Mouse (Mus musculus): Measurements from ENCODE around the gene Wbp1l. TPM values are rescaled to one million over a fixed set of nuclear protein-coding genes. Genes with fewer than 3 reads are reported as not detected.
"Not testable (repeated sequence)": the region's sequence is repeated elsewhere in the genome, so short reads cannot be mapped to it uniquely, and the experiment has no call there.

The Wbp1l gene
- total RNA-seq (2021), result 10 to 100 TPM; 48.5 to 54.4 TPM

GRCm38 (mm10) chr19:46598720-46599252 is at the start of gene Wbp1l:
TSS of gene Wbp1l (plus strand) at chr19:46599084.
- peak; percentile 98 for DNase-seq (ENCODE audit: low spot score)
- intact Hi-C loops (cut with DNase I), result no loop called here

DNA sequence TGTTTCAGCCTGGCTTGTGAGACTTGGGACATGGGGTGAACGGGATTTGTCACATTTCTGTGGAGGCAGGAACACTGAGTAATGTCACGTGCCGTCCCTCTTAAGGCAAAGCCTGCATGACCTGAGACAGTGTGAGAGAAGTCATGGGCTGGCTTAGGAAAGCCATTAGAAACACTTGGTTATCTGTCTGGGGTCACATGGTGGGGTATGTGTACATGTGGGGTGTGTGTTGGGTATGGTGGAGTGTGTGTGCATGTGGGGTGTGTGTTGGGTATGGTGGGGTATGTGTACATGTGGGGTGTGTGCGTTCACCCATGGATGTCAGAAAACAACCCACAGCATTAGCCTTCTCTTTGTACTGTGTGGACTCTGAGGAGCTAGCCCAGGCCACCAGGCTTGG is 48.5 kb upstream of the Wbp1l start:
- intact Hi-C loops (cut with DNase I), result no loop called here
- no peak for DNase-seq (ENCODE audit: low spot score)

DNA sequence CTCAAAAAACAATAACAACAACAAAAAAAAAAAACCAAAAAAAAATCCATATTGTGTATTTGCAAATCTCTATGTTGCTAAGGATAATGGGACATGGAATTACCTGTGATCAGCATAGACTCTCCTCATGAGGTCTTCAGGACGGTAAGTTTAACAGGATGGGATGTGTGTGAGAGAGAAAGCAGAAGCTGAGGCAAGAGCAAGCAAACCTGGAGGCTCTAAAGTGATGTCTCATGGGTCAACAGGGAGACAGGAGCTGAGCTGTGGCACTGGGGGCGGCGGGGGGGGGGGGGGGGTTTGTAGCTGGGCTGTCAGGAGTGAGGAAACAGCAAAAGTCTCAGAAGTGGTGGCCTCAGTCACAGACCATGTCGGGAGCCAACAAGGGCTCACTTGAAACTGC is 46.4 kb upstream of the Wbp1l start:
- DNase-seq (ENCODE audit: low spot score), result no peak
- intact Hi-C loops (cut with DNase I), result no loop called here

GRCm38 (mm10) chr19:46553541-46553955 is 45.3 kb upstream of the Wbp1l start:
- DNase-seq (ENCODE audit: low spot score), result no peak
- intact Hi-C loops (cut with DNase I), result no loop called here

DNA sequence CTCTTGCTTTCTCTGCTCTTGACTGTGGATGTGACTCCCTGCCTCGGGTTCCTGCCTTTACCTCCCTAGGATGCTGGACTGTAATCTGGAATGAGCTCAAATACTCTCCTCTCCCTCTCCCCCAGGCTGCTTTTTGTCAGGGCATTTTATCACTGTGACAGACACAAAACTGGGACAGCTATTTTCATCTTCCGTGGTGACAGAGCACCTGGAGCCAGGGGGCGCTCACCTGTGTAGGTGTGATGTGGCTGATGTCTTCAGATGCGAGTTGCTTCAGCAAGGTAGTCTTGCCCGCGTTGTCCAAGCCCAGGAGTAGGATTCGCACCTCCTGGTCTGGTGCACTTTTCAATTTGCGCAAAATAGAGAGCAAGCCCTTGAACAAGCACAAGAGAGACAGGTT is 40.9 kb upstream of the Wbp1l start:
- no peak for DNase-seq (ENCODE audit: low spot score)
- intact Hi-C loops (cut with DNase I), result no loop called here

GRCm38 (mm10) chr19:46558631-46559030 is 40.3 kb upstream of the Wbp1l start:
- no peak for DNase-seq (ENCODE audit: low spot score)
- intact Hi-C loops (cut with DNase I), result no loop called here

DNA sequence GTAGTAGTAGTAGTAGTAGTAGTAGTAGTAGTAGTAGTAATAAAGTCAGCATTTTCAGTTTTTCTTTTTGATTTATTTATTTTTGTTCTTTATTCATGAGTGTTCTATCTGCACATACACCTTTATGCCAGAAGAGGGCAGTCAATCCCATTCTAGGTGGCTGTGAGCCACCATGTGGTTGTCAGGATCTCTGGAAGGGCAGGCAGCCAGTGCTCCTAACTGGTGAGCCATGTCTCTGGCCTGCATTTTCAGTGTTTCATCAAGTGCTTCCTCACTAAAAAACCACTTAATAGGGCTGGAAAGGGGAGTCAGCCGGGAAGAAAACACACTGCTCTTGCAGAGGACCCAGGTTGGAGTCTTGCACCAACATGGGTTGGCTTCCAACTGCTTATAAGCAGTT is 36.8 kb upstream of the Wbp1l start:
- DNase-seq (ENCODE audit: low spot score), result peak; percentile 32
- intact Hi-C loops (cut with DNase I), result loop anchor here (5.0 kb wide), 1 partner anchor 165 kb away; the partner anchor contains the start of genes Actr1a and Sufu

DNA sequence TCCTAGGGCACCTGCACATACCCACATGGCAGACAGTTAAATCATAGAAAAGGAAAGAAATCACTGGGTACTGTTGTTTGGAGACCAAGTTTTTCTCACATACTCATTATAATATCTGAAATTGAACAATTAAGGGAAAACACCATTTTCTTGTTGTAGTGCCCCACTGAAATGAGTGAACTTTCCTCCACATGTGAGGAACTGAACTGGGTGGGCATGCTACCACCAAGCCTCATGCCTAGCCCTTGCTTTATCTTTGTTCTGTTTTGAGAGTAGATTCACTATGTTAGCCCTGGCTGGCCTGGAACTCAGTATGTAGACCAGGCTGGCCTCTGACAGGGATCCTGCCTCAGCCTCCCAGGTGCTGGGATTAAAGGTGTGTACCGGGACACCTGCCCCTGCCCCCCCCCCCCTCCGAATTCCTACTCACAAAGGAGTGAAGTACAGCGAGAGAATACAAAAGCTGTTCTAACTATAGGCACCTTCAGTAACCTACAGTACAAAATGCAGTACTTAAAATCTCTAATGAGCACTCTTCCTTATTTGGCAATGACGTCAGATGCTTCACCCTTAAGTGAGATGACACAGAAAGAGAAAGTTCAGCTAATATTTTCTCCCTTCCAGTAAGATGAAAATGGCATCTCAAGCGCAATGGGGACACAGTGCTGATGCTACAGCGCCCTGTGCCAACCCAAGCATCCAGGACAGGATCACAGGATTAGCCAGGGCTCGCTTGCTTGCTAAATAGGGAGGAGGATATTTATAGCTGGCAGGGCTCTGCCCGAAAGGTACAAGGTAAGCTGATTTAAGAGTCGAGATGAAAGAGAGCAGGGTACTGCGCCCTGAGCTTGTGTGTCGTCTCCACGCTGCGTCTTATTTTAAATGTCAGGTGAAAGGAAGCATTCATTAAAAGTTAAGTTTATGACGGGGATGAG is 36.0 kb upstream of the Wbp1l start:
- intact Hi-C loops (cut with DNase I), result loop anchor here (5.0 kb wide), 1 partner anchor 166 kb away; the partner anchor contains the start of genes Actr1a and Sufu
- no peak for DNase-seq (ENCODE audit: low spot score)

- intact Hi-C loops (cut with DNase I), result loop anchor here (5.0 kb wide), 1 partner anchor 166 kb away; the partner anchor contains the start of genes Actr1a and Sufu
Observed at GRCm38 (mm10) chr19:46563603-46564002, 35.3 kb upstream of the Wbp1l start.

DNA sequence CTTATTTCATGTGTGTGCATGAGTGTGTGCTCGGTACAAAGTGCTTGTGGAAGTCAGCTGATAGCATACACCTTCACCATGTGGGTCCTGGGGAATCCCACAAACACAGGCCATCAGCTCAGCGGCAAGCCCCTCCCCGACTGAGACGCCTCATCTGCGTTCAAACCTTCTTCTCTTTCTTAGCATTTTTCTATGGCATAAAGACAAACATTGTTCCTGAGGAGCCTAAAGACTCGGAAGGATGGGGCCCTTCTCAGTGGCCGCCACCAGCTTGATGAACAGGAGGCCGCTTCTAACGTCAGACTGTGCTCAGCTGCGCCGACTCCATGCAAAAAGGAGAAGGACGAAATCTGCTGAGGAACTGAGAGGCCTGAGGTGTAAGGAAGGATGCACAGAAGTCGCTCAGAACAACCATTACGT is 34.8 kb upstream of the Wbp1l start:
- intact Hi-C loops (cut with DNase I), result loop anchor here (5.0 kb wide), 1 partner anchor 167 kb away; the partner anchor contains the start of genes Actr1a and Sufu
- DNase-seq (ENCODE audit: low spot score), result no peak

More at GRCm38 (mm10) chr19:46563603-46564002, 35.3 kb upstream of the Wbp1l start:
- DNase-seq (ENCODE audit: low spot score), result no peak

GRCm38 (mm10) chr19:46571211-46571877 is 27.5 kb upstream of the Wbp1l start:
- DNase-seq (ENCODE audit: low spot score); intact Hi-C loops (cut with DNase I): not testable (repeated sequence)

DNA sequence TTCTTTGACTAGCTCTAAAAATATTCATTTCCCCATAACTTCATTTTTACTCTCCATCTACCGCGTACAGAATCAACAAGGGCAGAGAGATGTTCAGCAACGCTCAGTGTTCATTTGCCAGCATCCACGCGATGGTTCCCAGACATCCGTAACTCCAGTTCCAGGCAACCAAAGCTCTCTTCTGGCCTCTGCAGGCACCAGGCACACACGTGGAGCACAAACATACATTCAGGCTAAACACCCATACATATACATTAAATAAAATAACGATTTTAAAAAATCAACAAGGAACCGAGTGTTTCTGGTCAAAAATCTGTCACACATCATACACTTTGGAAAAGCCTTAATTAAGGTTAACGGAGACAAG is 27.0 kb upstream of the Wbp1l start:
- intact Hi-C loops (cut with DNase I), result no loop called here
- no peak for DNase-seq (ENCODE audit: low spot score)

- intact Hi-C loops (cut with DNase I), result no loop called here
- no peak for DNase-seq (ENCODE audit: low spot score)
Observed at GRCm38 (mm10) chr19:46572548-46572947, 26.3 kb upstream of the Wbp1l start.

GRCm38 (mm10) chr19:46572951-46573937 is 25.6 kb upstream of the Wbp1l start, which contains the start of the genes Arl3 and Sfxn2:
TSS of gene Arl3 (minus strand) at chr19:46573198.
TSS of gene Sfxn2 (plus strand) at chr19:46573365.
- intact Hi-C loops (cut with DNase I), result no loop called here
- DNase-seq (ENCODE audit: low spot score), result peak; percentile 91

DNA sequence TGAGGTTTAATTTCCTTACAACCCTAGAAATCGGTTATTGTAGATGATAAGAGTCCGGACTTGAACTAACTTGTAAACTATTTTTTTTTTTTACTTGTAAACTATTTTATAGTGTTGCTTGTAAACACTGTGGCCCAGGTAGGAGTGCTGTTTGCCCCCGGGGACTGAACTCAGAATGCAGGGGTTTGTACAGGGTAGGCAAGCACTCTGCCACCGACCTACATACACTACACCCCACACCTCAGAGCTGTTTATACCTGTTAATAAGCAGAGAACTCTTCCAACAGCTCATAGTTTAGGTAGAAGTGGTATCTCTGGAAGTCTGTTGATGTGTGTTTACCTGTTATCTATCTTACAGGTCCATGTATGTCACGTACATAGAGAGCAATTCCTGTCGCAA is 24.9 kb upstream of the Wbp1l start:
- no peak for DNase-seq (ENCODE audit: low spot score)
- intact Hi-C loops (cut with DNase I), result no loop called here

DNA sequence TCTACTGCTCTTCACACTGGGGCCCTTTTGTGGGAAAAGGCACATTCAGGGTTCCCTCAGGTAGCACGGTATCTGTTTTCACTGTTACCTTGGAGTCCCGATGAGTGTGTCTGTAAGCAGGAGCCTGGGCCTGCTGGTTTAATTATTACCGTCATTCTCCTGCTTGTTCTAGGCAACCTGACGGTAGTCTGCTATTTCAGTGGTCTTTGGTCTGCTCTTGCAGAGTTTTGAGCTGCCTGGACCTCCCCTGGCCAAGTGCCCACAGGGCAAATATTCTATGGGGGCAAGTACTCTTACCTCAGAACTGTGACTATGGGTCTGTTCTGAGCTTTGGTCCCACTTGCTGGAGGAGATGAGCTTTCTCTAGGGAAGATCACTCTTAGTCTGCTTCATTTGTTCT is 23.7 kb upstream of the Wbp1l start:
- intact Hi-C loops (cut with DNase I), result no loop called here
- no peak for DNase-seq (ENCODE audit: low spot score)

DNA sequence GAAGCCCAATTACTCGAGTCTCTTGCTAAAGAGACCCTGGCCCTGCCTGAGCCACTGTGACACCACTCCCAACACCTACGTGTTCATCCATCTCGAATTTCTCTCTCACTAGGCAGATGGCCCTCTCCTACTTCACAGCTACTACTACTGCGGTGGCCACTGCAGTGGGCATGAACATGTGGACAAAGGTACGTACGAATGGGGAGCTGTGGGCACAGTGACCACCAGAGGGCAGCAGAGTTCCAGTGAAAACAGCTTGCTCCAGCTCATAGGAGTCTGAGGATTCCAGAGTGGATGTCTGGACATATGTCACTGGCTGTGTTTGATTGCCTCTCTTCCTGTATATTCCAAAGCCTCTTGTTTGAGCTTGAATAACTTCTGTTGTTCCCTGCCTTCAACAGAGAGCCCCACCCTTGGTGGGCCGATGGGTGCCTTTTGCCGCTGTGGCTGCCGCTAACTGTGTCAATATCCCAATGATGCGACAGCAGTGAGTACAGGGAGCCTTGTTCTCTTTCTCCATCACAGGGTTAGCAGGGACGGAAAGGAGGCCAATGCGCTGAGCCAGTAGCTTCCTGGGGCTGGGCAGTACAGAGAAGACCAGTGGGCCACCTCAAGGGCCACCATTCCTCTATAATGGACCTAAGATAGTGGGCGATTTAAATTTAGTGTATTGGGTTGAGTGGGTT is 10.9 kb upstream of the Wbp1l start:
- DNase-seq (ENCODE audit: low spot score), result peak; percentile 57
- intact Hi-C loops (cut with DNase I), result loop anchor here (1.0 to 5.0 kb wide), 3 partner anchors 69 to 279 kb away; no protein-coding TSS in a partner anchor

- no peak for DNase-seq (ENCODE audit: low spot score)
- intact Hi-C loops (cut with DNase I), result no loop called here
Observed at GRCm38 (mm10) chr19:46591575-46591974, 7.3 kb upstream of the Wbp1l start.

All from heart, postnatal 25 days (tissue).